Mouse (Mus musculus) layer of hippocampus, postnatal 10 days (tissue): ENCODE data around the gene Il10. TPM values are rescaled to one million over a fixed set of nuclear protein-coding genes. Genes with fewer than 3 reads are reported as not detected.

ENCODE experiments used
- total RNA-seq, 2 experiments: library from RNA; stranded (reverse); gene quantifications; 2 replicates each; pipeline ENCODE4 v1.2.3; 2021

Gene Il10
- total RNA-seq, 2 experiments from 2014 or later, result not detected

Other genes with a start within 250 kb of the Il10 start
- not detected for gene Fcamr, start 218.9 kb upstream of the Il10 start, total RNA-seq
- gene Pigr, start 193.2 kb upstream of the Il10 start, total RNA-seq, result not detected
- gene Fcmr, start 154.2 kb upstream of the Il10 start, total RNA-seq, result not detected
- gene Il24, start 132.4 kb upstream of the Il10 start, total RNA-seq, result not detected
- gene Il20, start 108.4 kb upstream of the Il10 start, total RNA-seq, result not detected
- gene Il19, start 79.7 kb upstream of the Il10 start, total RNA-seq, result not detected
- 10 to 100 TPM; 31.2 to 34.0 TPM for gene Mapkapk2, start 78.0 kb downstream of the Il10 start, total RNA-seq
- gene Dyrk3, start 118.5 kb downstream of the Il10 start, total RNA-seq, result 10 to 100 TPM; 14.0 to 15.3 TPM
- 10 to 100 TPM; 37.7 to 39.7 TPM for gene Eif2d, start 133.3 kb downstream of the Il10 start, total RNA-seq
- 10 to 100 TPM; 20.0 to 21.0 TPM for gene Rassf5, start 225.4 kb downstream of the Il10 start, total RNA-seq